Mouse (Mus musculus) R1 (cell line): ENCODE data around the gene Tnfsf13.

Experiments used
- DNase-seq: peaks from one replicate; pipeline ENCODE4 v3.0.0-alpha.2; 2018; ENCODE audit warnings: low read depth, low spot score

Gene Tnfsf13

DNA sequence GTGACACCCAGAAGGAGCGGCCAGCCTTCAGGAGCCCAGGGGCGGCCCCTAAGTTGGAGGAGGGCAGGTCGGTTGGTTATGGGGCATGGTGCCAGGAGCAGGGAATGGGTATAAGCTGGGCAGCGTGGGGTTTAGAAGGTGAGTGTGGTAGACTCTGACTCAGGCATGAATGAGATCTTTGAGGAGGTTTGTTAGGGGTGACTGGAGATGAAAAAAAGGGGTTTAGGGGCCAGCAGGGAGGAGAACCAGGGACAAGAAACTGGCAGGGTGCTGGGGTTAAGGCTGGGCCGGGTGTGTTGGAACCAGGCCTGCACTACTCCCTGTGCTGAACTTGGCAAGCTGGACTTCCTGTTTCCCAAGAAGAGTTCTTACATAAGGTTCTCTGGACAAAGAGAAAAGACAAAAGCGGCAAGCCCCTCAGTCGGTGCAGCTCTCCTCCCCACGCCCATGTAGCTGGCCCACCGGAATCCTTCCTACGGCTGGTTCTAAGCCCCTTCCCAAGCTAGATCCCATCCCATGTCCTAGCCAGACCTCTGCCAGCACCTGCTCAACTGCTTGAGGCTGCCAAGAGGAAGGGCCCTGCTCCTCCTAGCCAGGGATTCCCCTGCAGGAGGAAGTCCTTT, at the start of gene Tnfsf13:
Gene Tnfsf13 (minus strand): TSS at position 259 of the 623 bp plus-strand sequence.
- no peak for DNase-seq

DNA sequence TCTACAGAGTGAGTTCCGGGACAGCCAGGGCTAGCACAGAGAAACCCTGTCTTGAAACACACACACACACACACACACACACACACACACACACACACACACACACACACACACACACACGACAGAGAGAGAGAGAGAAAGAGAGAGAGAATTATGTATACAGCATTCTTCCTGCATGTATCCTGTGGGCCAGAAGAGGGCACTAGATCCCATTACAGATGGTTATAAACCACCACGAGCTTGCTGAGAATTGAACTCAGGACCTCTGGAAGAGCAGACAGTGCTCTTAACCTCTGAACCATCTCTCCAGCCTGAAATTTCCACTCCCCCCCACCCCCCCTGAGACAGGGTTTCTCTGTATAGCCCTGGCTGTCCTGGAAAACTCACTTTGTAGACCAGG, 45.8 kb upstream of the Tnfsf13 start:
- peak; percentile 65 for DNase-seq

DNA sequence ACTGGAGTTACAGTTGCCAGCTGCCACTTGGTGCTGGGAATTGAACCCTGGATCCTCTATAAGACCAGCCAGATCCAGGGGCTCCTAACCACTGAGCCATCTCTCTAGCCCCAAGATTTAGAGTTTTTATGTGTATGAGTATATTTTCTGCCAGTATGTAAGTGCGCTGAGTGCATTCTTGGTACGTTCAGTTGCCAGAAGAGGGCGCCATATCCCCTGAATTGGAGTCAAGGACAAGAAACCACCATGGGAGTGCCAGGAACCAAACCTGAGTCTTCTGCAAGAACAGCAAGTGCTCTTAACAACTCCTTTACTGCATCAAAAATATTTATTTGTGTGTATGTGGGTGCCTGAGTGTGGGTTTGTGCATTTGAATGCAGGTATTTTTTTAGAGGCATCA, 43.5 kb upstream of the Tnfsf13 start:
- DNase-seq, result peak; percentile 93

DNA sequence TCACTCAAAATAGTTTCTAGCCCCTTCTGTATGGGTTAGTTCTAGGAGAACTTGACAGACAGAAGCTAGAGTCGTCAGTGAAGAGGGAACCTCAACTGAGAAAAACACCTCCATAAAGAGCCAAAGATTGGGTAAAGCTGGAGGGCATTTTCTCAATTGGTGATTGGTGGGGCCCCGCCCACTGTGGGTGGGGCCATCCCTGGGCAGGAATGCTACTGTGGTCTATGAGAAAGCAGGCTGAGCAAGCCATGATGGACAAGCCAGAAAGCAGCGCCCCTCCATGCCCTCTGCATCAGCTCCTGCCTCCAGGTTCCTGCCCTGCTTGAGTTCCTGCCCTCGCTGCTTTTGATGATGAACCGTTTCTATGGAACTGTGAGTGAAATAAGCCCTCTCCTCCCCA, 40.4 kb upstream of the Tnfsf13 start:
- DNase-seq, result peak; percentile 68

DNA sequence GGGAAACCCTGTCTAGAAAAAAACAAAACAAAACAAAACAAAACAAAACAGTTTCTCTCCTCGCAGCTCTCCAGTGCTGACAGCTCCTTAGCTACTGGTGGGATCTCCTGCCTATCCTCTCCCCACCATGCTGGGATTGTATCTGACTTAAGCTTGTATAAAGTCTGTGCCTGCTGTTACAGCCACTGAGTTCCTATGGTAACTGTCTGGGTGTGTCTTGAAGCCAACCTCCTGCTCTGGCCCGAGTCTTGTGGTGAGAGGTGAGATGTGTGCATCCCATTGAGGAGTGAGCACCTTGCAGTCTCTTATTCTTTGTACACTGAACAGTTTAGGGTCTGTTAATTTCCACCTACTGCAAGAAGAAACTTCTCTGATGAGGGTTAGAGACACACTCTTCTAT, 37.5 kb upstream of the Tnfsf13 start:
- peak; percentile 89 for DNase-seq

DNA sequence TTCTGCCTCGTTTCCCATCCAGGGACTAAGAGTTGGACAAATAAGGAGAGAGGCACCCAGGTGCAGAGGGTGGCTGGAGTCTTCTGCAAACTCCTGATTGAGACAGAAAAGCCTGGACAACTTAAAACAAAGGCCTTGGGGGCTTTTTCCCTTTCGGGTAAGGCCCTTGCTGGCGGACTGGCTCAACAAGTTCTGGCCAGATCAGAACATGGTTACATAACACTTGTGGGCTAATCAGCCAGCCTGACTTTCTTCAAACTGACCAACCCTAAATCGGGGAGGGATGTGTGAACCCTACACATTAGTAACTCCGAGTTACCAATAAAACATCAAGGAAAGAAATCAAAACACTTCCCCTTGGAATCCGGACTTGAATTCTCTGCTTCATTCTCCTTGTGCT, 35.3 kb upstream of the Tnfsf13 start:
- DNase-seq, result no peak

DNA sequence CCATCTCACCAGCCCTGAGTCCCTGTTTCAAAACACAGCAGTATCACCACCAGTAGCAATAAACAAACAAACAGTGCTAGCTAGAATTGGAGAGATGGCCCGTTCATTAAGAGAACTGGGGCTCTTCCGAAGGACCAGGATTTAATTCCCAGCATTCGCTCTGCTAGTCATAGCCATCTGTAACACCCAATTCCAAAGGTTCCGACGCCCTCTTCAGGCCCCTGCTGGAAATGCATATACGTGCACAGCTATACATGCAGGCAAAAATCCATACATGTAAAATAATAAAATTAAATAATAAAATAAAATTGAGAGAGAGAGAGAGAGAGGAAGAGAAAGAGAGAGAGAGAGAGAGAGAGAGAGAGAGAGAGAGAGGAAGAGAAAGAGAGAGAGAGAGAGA, 33.8 kb upstream of the Tnfsf13 start:
- DNase-seq, result peak; percentile 86

DNA sequence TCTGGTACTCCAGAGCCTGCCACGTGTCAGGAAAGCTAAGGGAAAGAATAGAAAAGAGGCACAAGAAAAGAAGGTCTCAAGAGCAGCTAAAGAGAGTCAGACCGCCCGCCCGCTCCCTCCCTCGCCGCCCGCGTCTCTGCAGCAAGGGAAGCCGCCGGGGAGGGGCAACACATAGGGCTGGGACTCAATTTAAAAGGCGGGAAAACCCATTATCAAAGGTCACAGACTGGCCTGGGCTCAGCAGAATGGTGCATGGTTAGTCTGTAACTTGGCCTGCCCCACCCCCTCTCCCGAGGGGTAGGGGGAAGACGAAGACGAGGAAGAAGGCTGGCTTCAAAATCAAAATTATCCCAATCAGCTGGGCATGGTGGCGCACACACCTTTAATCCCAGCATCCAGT, 33.1 kb upstream of the Tnfsf13 start:
- peak; percentile 76 for DNase-seq

DNA sequence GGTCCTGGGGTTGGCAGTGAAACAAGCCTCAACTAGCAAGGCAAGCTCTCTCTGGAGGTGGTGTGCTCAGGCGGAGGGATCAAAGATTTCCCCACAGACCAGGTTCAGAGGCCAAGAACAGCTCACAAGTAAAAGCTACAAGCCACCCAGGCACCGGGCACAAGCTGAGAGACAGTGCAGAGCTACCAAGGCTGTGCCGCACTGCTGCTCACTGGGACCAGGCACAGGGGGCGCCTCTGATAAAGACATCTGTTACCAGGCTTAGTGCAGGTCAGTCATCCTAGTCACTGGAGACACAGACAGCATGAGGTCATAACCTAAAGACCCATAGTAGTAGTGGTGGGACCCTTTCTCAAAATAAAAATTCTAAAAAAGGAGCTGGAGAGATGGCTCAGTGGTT, 31.4 kb upstream of the Tnfsf13 start:
- DNase-seq, result peak; percentile 37

DNA sequence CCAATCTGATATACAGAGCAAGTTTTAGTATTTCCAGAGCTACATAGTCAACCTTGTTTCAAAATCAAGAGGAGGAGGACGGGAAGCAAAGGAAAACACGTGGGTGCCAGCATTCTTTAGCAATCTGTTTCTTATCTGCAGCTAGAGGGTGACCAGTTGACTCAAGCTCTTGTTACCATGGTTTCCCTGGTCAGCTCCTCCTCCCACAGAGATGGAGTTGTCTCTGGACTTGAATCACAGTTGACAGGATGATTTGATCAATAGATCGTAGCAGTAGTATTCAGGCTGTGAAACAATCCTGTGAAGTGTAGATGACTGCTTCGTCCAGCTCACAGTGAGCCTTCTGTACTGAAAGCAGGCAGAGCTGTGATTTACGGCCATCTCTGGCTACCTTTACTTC, 30.3 kb upstream of the Tnfsf13 start:
- DNase-seq, result peak; percentile 78

DNA sequence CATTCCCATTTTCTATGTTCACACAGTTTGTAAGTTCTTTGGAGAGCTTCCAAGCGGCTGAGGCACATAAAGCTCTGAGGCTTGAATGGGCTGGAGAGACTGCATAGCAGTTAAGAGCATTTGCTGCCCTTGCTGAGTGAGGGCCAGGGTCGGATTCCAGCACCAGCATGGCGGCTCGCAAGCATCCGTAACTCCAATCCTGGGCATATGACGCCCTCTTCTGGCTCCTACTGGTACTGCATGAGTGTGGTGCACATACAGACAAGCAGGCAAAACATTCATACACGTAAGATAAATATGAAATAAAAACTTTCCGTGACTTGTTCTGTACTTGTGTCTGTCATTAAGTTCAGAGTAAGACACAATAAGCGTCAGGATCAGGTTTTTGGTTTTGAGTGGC, 29.9 kb upstream of the Tnfsf13 start:
- DNase-seq, result peak; percentile 92

DNA sequence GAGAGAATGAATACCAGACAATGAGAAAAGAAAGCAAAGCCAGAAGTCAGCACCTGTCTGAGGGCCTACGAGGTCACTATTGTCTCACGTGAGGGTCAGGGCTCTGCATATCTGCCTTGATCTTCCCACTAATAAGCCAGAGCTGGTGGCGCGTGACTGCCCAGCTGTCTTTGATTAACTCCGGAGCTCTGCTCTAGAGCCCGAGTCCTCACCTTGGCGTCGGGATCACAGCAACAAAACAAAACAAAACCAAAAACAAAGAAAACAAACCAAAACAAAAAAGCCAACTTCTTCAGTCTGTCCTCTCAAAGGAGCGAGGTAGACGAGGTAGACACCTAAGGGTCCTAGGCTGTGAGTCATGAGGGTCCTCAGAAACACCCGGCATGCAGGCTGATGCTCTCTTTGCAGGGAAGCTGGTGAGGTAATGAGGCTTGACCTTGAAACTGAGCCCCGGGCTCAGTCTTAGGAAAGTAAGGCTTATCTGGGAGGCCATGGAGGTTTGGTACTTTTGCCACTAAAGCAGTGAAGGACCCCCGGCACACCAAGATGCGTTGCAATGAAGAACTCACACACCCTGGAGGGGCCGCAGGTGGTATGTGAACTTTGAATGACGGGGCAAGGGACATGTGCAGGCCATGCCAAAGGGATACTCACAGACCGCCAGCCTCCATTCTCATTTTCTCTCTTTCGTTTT, 29.2 kb upstream of the Tnfsf13 start:
- peak; percentile 76 for DNase-seq

DNA sequence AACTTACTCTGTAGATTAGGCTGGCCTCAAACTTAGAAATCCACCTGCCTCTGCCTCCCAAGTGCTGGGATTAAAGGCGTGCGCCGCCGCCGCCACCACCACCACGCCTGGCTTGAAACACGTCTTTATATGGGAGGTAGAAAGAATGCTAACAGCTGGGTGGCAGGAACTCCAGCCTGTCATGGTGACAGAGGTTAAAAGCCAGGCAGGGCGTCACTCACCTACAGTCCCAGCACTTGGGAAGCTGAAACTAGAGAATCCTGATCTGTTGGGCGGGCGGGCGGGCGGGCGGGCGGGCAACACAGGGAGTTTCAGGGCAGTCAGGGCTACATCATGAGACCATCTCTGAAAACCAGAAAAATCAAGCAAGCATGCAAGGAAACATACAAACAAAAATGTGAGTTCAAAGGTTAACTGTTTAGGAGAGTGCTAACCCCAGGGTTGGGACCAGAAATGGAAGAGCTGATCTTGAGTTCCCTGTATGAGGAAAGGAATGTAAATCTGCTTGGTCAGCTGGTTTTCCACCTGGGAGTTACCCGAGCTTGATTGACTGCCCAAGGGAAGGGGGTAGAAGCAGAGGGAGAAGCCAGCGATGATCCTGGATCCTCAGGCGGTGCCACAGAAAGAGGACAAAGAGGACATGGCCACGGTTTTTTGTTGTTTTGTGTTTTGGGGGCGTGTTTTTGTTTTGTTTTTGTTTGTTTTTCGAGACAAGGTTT, 27.5 kb upstream of the Tnfsf13 start:
- peak; percentile 82 for DNase-seq

DNA sequence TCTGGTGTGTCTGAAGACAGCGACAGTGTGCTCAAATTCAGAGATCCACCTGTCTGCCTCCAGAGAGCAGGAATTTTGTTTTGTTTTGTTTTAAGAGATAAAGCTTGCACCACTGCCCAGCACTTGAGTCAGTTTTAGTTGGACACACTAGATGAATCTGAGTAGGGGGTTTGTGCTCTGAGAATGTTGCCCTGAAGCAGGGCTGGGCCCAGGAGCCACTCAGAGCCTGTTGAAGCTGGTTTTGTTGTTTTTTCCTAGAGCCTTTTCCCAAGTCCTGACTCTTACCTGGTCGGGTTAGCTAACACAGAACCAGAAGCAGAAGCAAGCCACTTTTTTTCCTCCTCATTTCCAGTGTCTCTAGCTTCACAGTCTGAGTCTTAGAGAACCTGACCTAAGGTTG, 25.5 kb upstream of the Tnfsf13 start:
- DNase-seq, result peak; percentile 49

DNA sequence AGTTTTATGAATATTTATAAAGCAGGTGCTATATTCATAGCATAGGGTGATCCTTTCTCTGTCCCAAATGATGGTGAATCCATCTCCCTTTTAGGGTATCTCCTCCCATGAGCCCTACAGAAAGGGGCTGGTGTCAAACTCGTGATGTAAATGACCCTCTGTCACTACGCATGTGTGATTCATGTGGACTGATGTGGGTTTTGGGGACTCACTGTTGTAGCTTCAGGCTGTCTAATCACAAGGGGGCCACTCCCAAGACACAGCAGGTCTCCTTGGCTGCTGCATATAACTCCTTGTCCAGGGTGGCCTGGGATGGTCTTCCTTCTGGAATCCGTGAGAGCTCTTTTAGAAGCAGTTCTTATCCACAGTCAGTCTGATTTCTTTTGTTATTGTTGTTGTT, 24.9 kb upstream of the Tnfsf13 start:
- peak; percentile 55 for DNase-seq

DNA sequence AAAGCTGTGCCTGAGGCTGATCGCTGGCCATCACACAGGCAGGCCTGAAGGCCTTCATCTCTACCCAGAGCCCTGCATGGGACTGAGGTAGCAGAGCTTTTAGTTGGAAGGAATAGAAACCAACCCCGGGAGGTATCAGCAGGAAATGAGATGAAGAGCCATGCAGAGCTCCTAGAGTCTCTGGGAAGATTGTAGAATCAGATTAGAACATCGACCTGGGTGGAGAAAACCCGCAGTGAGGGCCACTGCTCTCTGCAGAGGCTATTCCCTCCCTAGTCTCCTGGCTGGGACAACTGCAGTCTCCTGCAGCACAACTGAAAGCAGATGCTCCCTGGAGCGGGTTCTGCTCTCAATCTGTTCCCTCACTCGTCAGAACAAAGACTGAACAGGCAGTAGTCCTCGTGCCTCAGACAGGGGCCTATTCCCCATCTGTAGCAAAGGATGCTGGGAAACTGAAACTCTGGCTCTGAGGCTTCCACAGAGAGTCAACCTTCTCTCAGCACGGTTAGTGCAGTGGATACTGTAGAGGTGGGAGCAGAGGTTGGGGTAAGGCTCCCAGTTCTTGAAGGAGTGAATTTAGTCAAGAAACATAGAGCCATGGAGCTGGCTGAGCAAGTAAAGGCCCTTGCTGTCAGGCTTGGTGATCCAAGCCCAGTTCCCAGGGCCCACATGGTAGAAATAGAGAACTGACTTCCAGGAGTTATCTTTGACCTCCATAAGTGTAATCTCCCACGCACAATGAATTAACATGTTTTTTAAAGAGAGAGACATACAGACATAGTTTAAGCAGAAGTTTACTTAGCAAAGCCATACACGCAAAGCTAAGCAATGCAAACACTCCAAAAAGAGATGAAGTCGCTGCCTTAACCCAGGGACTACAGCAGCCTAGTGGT, 24.2 kb upstream of the Tnfsf13 start:
- DNase-seq, result peak; percentile 53

DNA sequence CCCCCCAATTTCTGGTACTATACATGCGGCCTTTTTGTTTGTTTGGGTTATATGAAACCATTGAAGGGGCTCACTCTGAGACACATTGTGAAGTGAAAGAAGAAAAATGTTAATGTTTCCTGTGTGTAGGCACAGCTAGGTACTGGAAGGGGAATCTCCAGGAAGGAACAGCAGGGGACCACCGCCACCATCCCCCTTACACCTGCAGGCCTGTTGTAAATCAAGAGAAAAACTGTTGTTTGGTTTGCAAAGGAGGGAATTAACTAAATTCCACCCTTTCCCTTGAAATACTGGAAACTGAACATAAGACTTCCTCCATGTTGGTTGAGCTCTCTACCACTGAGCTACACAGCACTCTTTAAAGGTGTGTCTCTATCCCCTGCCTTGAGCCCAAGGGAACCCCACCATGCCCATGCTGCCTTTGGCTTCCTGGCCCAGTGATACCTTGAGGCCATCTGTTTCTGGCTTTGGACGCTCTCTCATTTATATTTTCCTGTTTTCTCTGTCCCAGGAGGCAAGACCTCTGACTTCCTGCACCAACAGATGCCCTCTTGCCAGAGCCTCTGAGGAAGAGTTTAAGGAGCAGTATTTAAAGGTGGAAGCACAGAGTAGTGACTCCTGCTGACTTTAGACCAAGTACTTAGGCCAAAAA, 23.2 kb upstream of the Tnfsf13 start:
- peak; percentile 89 for DNase-seq

DNA sequence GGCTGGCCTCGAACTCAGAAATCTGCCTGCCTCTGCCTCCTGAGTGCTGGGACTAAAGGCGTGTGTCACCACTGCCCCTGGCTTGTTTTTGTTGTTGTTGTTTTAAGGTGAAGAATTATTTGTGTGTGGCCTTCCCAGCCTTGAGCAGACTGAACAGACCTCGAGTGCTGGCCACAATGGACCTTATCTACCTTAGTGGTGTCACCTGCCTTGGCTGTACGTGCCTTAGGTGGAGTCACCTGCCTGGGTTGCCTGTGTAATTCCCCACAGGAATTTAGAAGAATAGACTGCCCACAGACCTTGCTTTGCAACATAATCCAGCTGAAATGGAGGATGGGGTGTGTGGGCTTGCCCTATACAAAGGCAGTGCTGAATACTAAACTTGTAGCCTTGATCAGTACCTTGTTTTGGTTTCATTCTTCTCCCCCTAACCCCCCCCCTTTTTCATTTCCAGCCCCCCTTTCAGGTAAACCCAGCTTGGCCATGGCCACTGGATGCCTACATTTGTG, 22.3 kb upstream of the Tnfsf13 start:
- peak; percentile 83 for DNase-seq

DNA sequence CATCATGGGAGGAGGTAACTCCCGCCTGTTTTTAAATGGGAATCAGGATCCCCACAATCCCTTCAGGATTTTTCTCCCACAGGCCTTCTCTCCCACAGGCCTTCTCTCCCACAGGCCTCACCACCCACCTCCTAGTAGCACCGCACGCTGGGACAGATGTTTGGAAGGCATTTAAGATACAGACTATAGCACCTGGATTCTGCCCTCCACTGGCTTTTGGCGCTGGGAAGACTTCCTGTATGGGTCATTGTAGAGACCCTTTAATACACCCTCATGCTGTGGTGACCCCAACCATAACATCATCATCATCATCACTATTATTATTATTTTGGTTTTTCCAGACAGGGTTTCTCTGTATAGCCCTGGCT, 21.9 kb upstream of the Tnfsf13 start:
- no peak for DNase-seq

DNA sequence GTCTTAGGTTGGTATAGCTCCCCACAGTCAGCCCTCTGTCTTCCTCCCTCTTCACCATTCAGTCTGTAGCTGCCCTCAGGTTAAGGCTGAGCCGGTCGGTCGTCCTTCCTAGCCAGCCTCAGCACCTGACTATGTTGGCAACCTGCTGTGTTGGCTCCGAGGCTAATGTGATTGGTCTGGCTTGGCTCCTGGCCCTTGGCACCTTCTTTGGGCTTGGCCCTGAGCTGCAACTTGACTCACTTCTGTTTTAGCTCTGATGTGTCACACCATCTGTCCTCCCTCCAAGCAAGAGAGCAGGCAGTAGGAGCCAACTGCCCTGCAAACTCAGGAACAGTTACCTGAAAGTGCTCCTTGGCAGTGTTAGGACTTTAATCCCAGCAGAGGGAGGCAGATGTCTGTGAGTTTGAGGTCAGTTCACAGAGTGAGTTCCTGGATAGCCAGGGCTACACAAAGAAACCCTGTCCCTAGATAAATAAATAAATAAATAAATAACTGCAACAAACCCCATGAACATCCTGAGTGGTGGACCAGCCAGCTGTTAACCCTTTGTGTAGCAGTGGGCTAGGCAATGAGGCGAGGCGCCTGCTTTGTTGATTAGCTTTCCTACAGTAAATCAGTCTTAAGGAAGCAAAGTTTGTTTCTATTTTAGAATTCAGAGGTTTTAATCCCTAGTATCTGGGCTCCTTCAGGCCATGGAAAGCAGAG, 21.3 kb upstream of the Tnfsf13 start:
- DNase-seq, result peak; percentile 69

DNA sequence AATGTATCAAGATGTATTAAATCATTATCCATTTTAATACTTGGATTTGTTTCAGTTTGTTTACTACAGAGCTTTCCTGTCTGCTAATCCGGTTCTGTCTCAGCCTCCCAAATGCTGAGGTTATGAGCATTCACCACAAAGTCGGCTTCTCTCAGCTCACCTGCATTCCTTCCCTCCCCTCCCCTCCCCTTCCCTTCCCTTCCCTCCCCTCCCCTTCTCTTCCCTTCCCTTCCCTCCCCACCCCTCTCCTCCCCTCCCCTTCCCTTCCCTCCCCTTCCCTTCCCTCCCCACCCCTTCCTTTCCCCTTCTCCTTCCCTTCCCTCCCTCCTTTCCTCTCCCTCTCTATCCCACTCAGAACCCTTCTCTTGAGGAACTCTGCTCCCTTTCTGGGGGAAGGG, 19.0 kb upstream of the Tnfsf13 start:
- peak; percentile 88 for DNase-seq
